Mouse (Mus musculus): ENCODE measurements around the gene Setd1b. TPM values are rescaled to one million over a fixed set of nuclear protein-coding genes. Genes with fewer than 3 reads are reported as not detected.

Gene Setd1b
- polyA plus RNA-seq, 1 experiment from 2014 or later, result 4.1 TPM

- Histone ChIP-seq H3K9me3 (replicated peaks; ENCODE audit: control insufficient read depth, low read length) (no peaks in the 10 kb centered on the region), H3K27ac (ENCODE audit: low read length) (peak overlapping the region; percentile 58), H3K36me3 (ENCODE audit: control insufficient read depth, insufficient read depth) (no peaks in the 10 kb centered on the region; the same call in 1 of the 2 replicates), H3K4me2 (ENCODE audit: low read depth, low read length) (peak overlapping the region; percentile 28; the same call in 1 of the 2 replicates), H3K9ac (ENCODE audit: low read depth, low read length) (peak overlapping the region; percentile 1; the same call in 1 of the 2 replicates), H3K4me3 (ENCODE audit: low read depth, low read length) (peak overlapping the region; percentile 2), H3K4me1 (ENCODE audit: control insufficient read depth, low read depth, low read length) (peaks cover 4% of the 10 kb centered on the region), H3K27me3 (ENCODE audit: control insufficient read depth, insufficient read depth, low read depth, low read length) (no peaks in the 10 kb centered on the region; the same call in 1 of the 2 replicates)
- ATAC-seq (ENCODE audit: low read depth), result peak; percentile 85
- 67% methylated on average over 6 of the region's 6 CpGs for WGBS (ENCODE audit: insufficient replicate concordance)
These were observed 39.5 kb downstream of the Setd1b start for GRCm38 (mm10) chr5:123181536-123181935.

- Histone ChIP-seq H3K27me3 (ENCODE audit: control insufficient read depth, insufficient read depth, low read depth, low read length) (no peaks in the 10 kb centered on the region; the same call in 1 of the 2 replicates), H3K4me2 (ENCODE audit: low read depth, low read length) (peak within 1 kb of the TSS; percentile 28), H3K9ac (ENCODE audit: low read depth, low read length) (no peak within 1 kb of the TSS), H3K4me1 (ENCODE audit: control insufficient read depth, low read depth, low read length) (peaks cover 3% of the 10 kb centered on the region), H3K9me3 (replicated peaks; ENCODE audit: control insufficient read depth, low read length) (no peaks in the 10 kb centered on the region), H3K36me3 (ENCODE audit: control insufficient read depth, insufficient read depth) (no peaks in the 10 kb centered on the region; the same call in 1 of the 2 replicates), H3K4me3 (ENCODE audit: low read depth, low read length) (0 out of 2 replicates have a peak within 1 kb of the TSS, but pooled peaks have one; percentile 4), H3K27ac (ENCODE audit: low read length) (peak within 1 kb of the TSS; percentile 55)
- peak; percentile 41; the same call in 1 of the 2 replicates for ATAC-seq (ENCODE audit: low read depth)
- WGBS (ENCODE audit: insufficient replicate concordance), result 60% methylated on average over 10 of the region's 10 CpGs
These were observed 40.7 kb downstream of the Setd1b start, which contains the start of gene Hpd for GRCm38 (mm10) chr5:123182651-123183050. Hpd (minus strand) TSS chr5:123182727.

GRCm38 (mm10) chr5:123185966-123186365, 44.0 kb downstream of the Setd1b start:
- no peaks in the 10 kb centered on the region; the same call in 1 of the 2 replicates for H3K27me3 ChIP-seq (ENCODE audit: control insufficient read depth, insufficient read depth, low read depth, low read length)
- H3K4me2 ChIP-seq (ENCODE audit: low read depth, low read length), result no peak overlapping the region
- no peak for ATAC-seq (ENCODE audit: low read depth)
- H3K4me3 ChIP-seq (ENCODE audit: low read depth, low read length), result no peak overlapping the region
- H3K4me1 ChIP-seq (ENCODE audit: control insufficient read depth, low read depth, low read length), result no peaks in the 10 kb centered on the region; the same call in 1 of the 2 replicates
- no peak overlapping the region for H3K9ac ChIP-seq (ENCODE audit: low read depth, low read length)
- WGBS (ENCODE audit: insufficient replicate concordance), result 66% methylated on average over 6 of the region's 6 CpGs
- H3K36me3 ChIP-seq (ENCODE audit: control insufficient read depth, insufficient read depth), result no peaks in the 10 kb centered on the region
- no peak overlapping the region for H3K27ac ChIP-seq (ENCODE audit: low read length)
- no peaks in the 10 kb centered on the region for H3K9me3 ChIP-seq (replicated peaks; ENCODE audit: control insufficient read depth, low read length)

GRCm38 (mm10) chr5:123187306-123187705, 45.3 kb downstream of the Setd1b start:
- H3K9me3 ChIP-seq (replicated peaks; ENCODE audit: control insufficient read depth, low read length), result no peaks in the 10 kb centered on the region
- H3K27me3 ChIP-seq (ENCODE audit: control insufficient read depth, insufficient read depth, low read depth, low read length), result no peaks in the 10 kb centered on the region; the same call in 1 of the 2 replicates
- H3K36me3 ChIP-seq (ENCODE audit: control insufficient read depth, insufficient read depth), result no peaks in the 10 kb centered on the region
- H3K4me2 ChIP-seq (ENCODE audit: low read depth, low read length), result no peak overlapping the region
- H3K9ac ChIP-seq (ENCODE audit: low read depth, low read length), result no peak overlapping the region
- WGBS (ENCODE audit: insufficient replicate concordance), result 81% methylated on average over 3 of the region's 3 CpGs
- ATAC-seq (ENCODE audit: low read depth), result no peak
- peaks cover 11% of the 10 kb centered on the region for H3K4me1 ChIP-seq (ENCODE audit: control insufficient read depth, low read depth, low read length)
- H3K4me3 ChIP-seq (ENCODE audit: low read depth, low read length), result no peak overlapping the region
- no peak overlapping the region for H3K27ac ChIP-seq (ENCODE audit: low read length)

GRCm38 (mm10) chr5:123190912-123191311, 48.9 kb downstream of the Setd1b start:
- H3K27ac ChIP-seq (ENCODE audit: low read length), result no peak overlapping the region
- 67% methylated on average over 3 of the region's 3 CpGs for WGBS (ENCODE audit: insufficient replicate concordance)

GRCm38 (mm10) chr5:123191427-123191826, 49.4 kb downstream of the Setd1b start:
- Histone ChIP-seq H3K4me2 (ENCODE audit: low read depth, low read length) (no peak overlapping the region), H3K4me1 (ENCODE audit: control insufficient read depth, low read depth, low read length) (peaks cover 50% of the 10 kb centered on the region), H3K9me3 (replicated peaks; ENCODE audit: control insufficient read depth, low read length) (no peaks in the 10 kb centered on the region), H3K27me3 (ENCODE audit: control insufficient read depth, insufficient read depth, low read depth, low read length) (no peaks in the 10 kb centered on the region), H3K9ac (ENCODE audit: low read depth, low read length) (no peak overlapping the region), H3K36me3 (ENCODE audit: control insufficient read depth, insufficient read depth) (no peaks in the 10 kb centered on the region), H3K27ac (ENCODE audit: low read length) (peak overlapping the region; percentile 47), H3K4me3 (ENCODE audit: low read depth, low read length) (no peak overlapping the region)
- no peak for ATAC-seq (ENCODE audit: low read depth)
- 36% methylated on average over 6 of the region's 6 CpGs for WGBS (ENCODE audit: insufficient replicate concordance)

More at GRCm38 (mm10) chr5:123190912-123191311, 48.9 kb downstream of the Setd1b start:
- no peaks in the 10 kb centered on the region for H3K9me3 ChIP-seq (replicated peaks; ENCODE audit: control insufficient read depth, low read length)
- no peaks in the 10 kb centered on the region for H3K27me3 ChIP-seq (ENCODE audit: control insufficient read depth, insufficient read depth, low read depth, low read length)
- H3K36me3 ChIP-seq (ENCODE audit: control insufficient read depth, insufficient read depth), result no peaks in the 10 kb centered on the region
- H3K4me2 ChIP-seq (ENCODE audit: low read depth, low read length), result no peak overlapping the region
- peaks cover 45% of the 10 kb centered on the region for H3K4me1 ChIP-seq (ENCODE audit: control insufficient read depth, low read depth, low read length)
- H3K4me3 ChIP-seq (ENCODE audit: low read depth, low read length), result no peak overlapping the region
- H3K9ac ChIP-seq (ENCODE audit: low read depth, low read length), result no peak overlapping the region
- no peak for ATAC-seq (ENCODE audit: low read depth)

GRCm38 (mm10) chr5:123192606-123193150, 50.7 kb downstream of the Setd1b start:
- Histone ChIP-seq H3K4me3 (ENCODE audit: low read depth, low read length) (no peak overlapping the region), H3K36me3 (ENCODE audit: control insufficient read depth, insufficient read depth) (no peaks in the 10 kb centered on the region), H3K4me2 (ENCODE audit: low read depth, low read length) (peak overlapping the region; percentile 59), H3K9ac (ENCODE audit: low read depth, low read length) (peak overlapping the region; percentile 38; the same call in 1 of the 2 replicates), H3K9me3 (replicated peaks; ENCODE audit: control insufficient read depth, low read length) (no peaks in the 10 kb centered on the region), H3K27ac (ENCODE audit: low read length) (peak overlapping the region; percentile 93), H3K4me1 (ENCODE audit: control insufficient read depth, low read depth, low read length) (peaks cover 50% of the 10 kb centered on the region), H3K27me3 (ENCODE audit: control insufficient read depth, insufficient read depth, low read depth, low read length) (no peaks in the 10 kb centered on the region)
- WGBS (ENCODE audit: insufficient replicate concordance), result 53% methylated on average over 9 of the region's 9 CpGs
- ATAC-seq (ENCODE audit: low read depth), result no peak

- WGBS (ENCODE audit: insufficient replicate concordance), result 36% methylated on average over 5 of the region's 5 CpGs
- Histone ChIP-seq H3K4me3 (ENCODE audit: low read depth, low read length) (peak overlapping the region; percentile 29), H3K27me3 (ENCODE audit: control insufficient read depth, insufficient read depth, low read depth, low read length) (no peaks in the 10 kb centered on the region), H3K9me3 (replicated peaks; ENCODE audit: control insufficient read depth, low read length) (no peaks in the 10 kb centered on the region), H3K4me2 (ENCODE audit: low read depth, low read length) (peak overlapping the region; percentile 59), H3K4me1 (ENCODE audit: control insufficient read depth, low read depth, low read length) (peaks cover 50% of the 10 kb centered on the region), H3K9ac (ENCODE audit: low read depth, low read length) (peak overlapping the region; percentile 58), H3K36me3 (ENCODE audit: control insufficient read depth, insufficient read depth) (no peaks in the 10 kb centered on the region), H3K27ac (ENCODE audit: low read length) (peak overlapping the region; percentile 93)
- ATAC-seq (ENCODE audit: low read depth), result peak; percentile 93
These were observed 51.4 kb downstream of the Setd1b start for GRCm38 (mm10) chr5:123193436-123193835.

- Histone ChIP-seq H3K9me3 (replicated peaks; ENCODE audit: control insufficient read depth, low read length) (no peaks in the 10 kb centered on the region), H3K4me3 (ENCODE audit: low read depth, low read length) (no peak overlapping the region), H3K27me3 (ENCODE audit: control insufficient read depth, insufficient read depth, low read depth, low read length) (no peaks in the 10 kb centered on the region), H3K27ac (ENCODE audit: low read length) (peak overlapping the region; percentile 93), H3K36me3 (ENCODE audit: control insufficient read depth, insufficient read depth) (no peaks in the 10 kb centered on the region), H3K4me2 (ENCODE audit: low read depth, low read length) (no peak overlapping the region), H3K4me1 (ENCODE audit: control insufficient read depth, low read depth, low read length) (peaks cover 50% of the 10 kb centered on the region), H3K9ac (ENCODE audit: low read depth, low read length) (no peak overlapping the region; the same call in 1 of the 2 replicates)
- 75% methylated on average over 6 of the region's 6 CpGs for WGBS (ENCODE audit: insufficient replicate concordance)
- no peak for ATAC-seq (ENCODE audit: low read depth)
These were observed 52.9 kb downstream of the Setd1b start for GRCm38 (mm10) chr5:123194856-123195255.

Measured in liver, embryonic 16.5 days (tissue).